Mouse (Mus musculus) kidney, postnatal 0 days (tissue): Measurements from ENCODE around the gene Ndufs3. TPM values are rescaled to one million over a fixed set of nuclear protein-coding genes. Genes with fewer than 3 reads are reported as not detected.
"Not testable (repeated sequence)": the region's sequence is repeated elsewhere in the genome, so short reads cannot be mapped to it uniquely, and the experiment has no call there.

Experiments
- ATAC-seq: fragments of 200-750 bp; cut with Nextera tagmentation; replicated peaks from 2 replicates; pipeline ENCODE4 v1.8.0; 2017; ENCODE audit warnings: low read depth, moderate number of reproducible peaks, moderate TSS enrichment, moderate library complexity; ENCODE audit not compliant: low FRiP score
- DNase-seq: peaks from one replicate; pipeline ENCODE4 v3.0.0-alpha.2; 2016; ENCODE audit warnings: low spot score
- H3K27ac ChIP-seq: fragments of 300-500 bp; sonication (generic); 2 replicates; pipeline ENCODE4 v1.5.1; 2014; ENCODE audit warnings: mild to moderate bottlenecking
- H3K27me3 ChIP-seq: fragments of 300-500 bp; sonication (generic); 2 replicates; pipeline ENCODE4 v1.6.1; 2014; ENCODE audit warnings: low read length, mixed read lengths; ENCODE audit not compliant: insufficient read depth
- H3K36me3 ChIP-seq: fragments of 300-500 bp; sonication (generic); 2 replicates; pipeline ENCODE4 v1.6.1; 2014; ENCODE audit warnings: low read length, mixed read lengths; ENCODE audit not compliant: insufficient read depth
- H3K4me1 ChIP-seq: fragments of 300-500 bp; sonication (generic); replicated peaks from 2 replicates; pipeline ENCODE4 v1.6.1; 2014; ENCODE audit warnings: antibody characterized with exemption, low read length, mixed read lengths; ENCODE audit not compliant: insufficient read depth
- H3K4me2 ChIP-seq: fragments of 300-500 bp; sonication (generic); 2 replicates; pipeline ENCODE4 v1.6.1; 2014; ENCODE audit warnings: mild to moderate bottlenecking, low read length, moderate library complexity, mixed read lengths
- H3K4me3 ChIP-seq: fragments of 300-500 bp; sonication (generic); replicated peaks from 2 replicates; pipeline ENCODE4 v1.5.1; 2014; ENCODE audit warnings: low read depth, low read length
- H3K9ac ChIP-seq: fragments of 300-500 bp; sonication (generic); 2 replicates; pipeline ENCODE4 v1.6.1; 2014; ENCODE audit warnings: low read depth, low read length
- H3K9me3 ChIP-seq: fragments of 300-500 bp; sonication (generic); replicated peaks from 2 replicates; pipeline ENCODE4 v1.6.1; 2016; ENCODE audit warnings: low read length, inconsistent platforms, mixed read lengths
- CTCF ChIP-seq: IDR thresholded peaks from 2 replicates; pipeline ENCODE4 v1.5.1; 2016; ENCODE audit warnings: antibody characterized with exemption, low read depth, mild to moderate bottlenecking, moderate library complexity
- WGBS: fragments of 180-500 bp; shearing (Covaris S2); extraction: QIAGEN DNeasy Blood & Tissue Kit; methylation state at CpG from one replicate; pipeline ENCODE4 v1.1.7; 2014; 5-methylcytosine and 5-hydroxymethylcytosine counted together
- polyA plus RNA-seq: library from polyadenylated mRNA; unstranded; fragments of >200 nt; fragmentation: Nextera tagmentation; extraction: Ambion mirVana; gene quantifications from 2 replicates; pipeline ENCODE4 v1.2.1, GENCODE M21; 2015

Gene Ndufs3
- polyA plus RNA-seq, 1 experiment from 2014 or later, result 331 TPM

DNA sequence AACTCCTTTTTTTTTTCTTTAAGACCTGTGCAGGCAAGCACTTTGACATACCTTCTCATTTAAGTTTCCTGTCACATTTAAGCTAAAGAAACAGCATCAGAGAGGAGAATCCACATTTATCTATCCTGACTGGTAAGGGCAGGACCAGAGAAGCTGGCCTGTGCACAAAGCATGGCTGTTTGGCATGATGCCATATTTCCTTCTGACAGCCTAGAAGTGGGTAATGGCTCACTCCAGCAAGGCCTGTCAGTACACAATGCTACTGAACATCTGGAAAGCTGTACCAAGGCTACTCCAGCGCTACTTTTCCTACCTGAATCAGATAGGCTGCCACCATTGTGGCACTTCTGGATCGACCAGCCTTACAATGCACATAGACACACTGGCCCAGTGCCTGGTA is 9.0 kb upstream of the Ndufs3 start:
- TF ChIP-seq CTCF, result no peak
- Histone ChIP-seq H3K4me1 (peaks cover 15% of the 10 kb centered on the region), H3K9me3 (no peaks in the 10 kb centered on the region), H3K36me3 (peaks cover 36% of the 10 kb centered on the region), H3K27ac (no peak overlapping the region), H3K27me3 (no peaks in the 10 kb centered on the region), H3K4me2 (no peak overlapping the region), H3K9ac (no peak overlapping the region), H3K4me3 (no peak overlapping the region)
- WGBS, result 78% methylated on average over 2 of the region's 2 CpGs
- ATAC-seq (no peak), DNase-seq (no peak)

DNA sequence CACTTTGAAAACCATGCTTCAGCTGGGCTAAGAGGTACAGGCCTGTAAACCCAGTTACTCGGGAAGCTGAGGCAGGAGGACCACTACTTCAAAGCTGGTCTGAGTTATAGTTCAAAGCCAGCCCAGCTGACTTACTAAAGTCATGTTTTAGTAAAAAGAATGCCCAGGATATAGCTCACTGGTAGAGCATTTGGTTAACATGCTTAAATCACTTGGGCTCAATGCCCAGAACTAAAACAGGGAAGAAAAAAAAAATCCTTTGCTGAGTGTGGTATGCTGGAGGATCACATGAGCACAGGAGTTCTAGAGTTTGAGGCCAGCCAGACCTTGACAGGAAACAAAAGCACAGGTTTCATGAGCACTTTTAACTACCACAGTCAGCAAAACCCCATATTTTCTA is 7.0 kb upstream of the Ndufs3 start:
- H3K9ac ChIP-seq, result no peak overlapping the region
- no peak for TF ChIP-seq CTCF
- DNase-seq, result no peak
- no peak overlapping the region for H3K27ac ChIP-seq
- no peak for ATAC-seq
- H3K9me3 ChIP-seq, result no peaks in the 10 kb centered on the region
- peaks cover 40% of the 10 kb centered on the region for H3K36me3 ChIP-seq
- no peak overlapping the region for H3K4me2 ChIP-seq
- H3K4me3 ChIP-seq, result no peak overlapping the region
- no peaks in the 10 kb centered on the region for H3K27me3 ChIP-seq
- 77% methylated on average over 1 of the region's 1 CpGs for WGBS
- peaks cover 11% of the 10 kb centered on the region; the same call in 1 of the 2 replicates for H3K4me1 ChIP-seq

- Histone ChIP-seq H3K27ac (no peak overlapping the region), H3K27me3 (no peaks in the 10 kb centered on the region), H3K4me2 (no peak overlapping the region), H3K9me3 (no peaks in the 10 kb centered on the region), H3K9ac (no peak overlapping the region), H3K4me3 (no peak overlapping the region), H3K36me3 (peaks cover 40% of the 10 kb centered on the region), H3K4me1 (peaks cover 6% of the 10 kb centered on the region; the same call in 1 of the 2 replicates)
- DNase-seq (no peak), ATAC-seq (no peak)
- TF ChIP-seq CTCF, result no peak
- WGBS, result 73% methylated on average over 1 of the region's 1 CpGs
Measured at GRCm38 (mm10) chr2:90910861-90911260, 6.2 kb upstream of the Ndufs3 start.

DNA sequence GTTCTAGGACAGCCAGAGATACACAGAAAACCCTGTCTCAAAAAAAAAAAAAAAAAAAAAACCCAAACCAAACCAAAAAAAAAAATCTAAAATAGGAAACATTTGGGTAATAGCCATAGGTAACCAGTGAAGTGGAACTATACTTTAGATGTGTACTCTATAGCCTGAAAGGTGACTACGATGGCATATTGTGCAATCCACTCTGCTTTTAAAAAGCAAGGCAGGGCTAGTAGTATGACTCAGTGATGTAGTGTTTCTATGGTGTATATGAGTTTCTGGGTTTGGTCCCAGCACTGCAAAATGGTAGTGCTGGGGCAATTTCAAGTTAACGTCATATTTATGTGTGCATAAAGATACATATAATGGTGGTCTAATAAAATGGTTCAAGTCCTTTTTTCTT is 2.1 kb upstream of the Ndufs3 start:
- H3K4me2 ChIP-seq, result no peak overlapping the region
- no peaks in the 10 kb centered on the region for H3K27me3 ChIP-seq
- H3K4me3 ChIP-seq, result no peak overlapping the region
- no peak for TF ChIP-seq CTCF
- ATAC-seq, result no peak
- no peak overlapping the region for H3K9ac ChIP-seq
- H3K36me3 ChIP-seq, result peaks cover 35% of the 10 kb centered on the region
- WGBS, result 80% methylated on average over 2 of the region's 2 CpGs
- H3K27ac ChIP-seq, result no peak overlapping the region
- H3K4me1 ChIP-seq, result 0 out of 2 replicates have a peak, but pooled peaks cover 12% of the 10 kb centered on the region
- no peaks in the 10 kb centered on the region for H3K9me3 ChIP-seq
- DNase-seq, result no peak

DNA sequence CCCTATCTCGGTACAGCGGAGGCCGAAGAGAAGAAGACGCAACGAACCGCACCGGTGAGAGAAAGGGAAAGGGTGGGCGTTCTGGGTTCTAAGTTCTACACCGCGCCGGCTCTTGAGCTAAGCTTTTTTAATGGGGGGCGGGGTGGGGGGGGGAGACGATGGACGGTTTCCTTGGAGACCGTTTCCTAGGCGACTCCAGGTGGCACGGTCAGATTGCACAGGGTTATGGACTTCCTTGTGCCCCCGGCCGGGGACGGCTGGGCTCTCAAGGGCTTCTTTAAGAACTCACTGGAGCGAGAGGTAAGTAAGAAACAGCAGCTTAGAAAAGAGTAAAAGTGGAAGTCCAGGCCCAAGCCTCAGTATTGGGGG is 213 bp upstream of the Ndufs3 start:
- Histone ChIP-seq H3K4me2 (peak overlapping the region; percentile 70), H3K4me1 (0 out of 2 replicates have a peak, but pooled peaks cover 12% of the 10 kb centered on the region), H3K36me3 (peaks cover 27% of the 10 kb centered on the region), H3K27me3 (no peaks in the 10 kb centered on the region), H3K9me3 (no peaks in the 10 kb centered on the region), H3K27ac (peak overlapping the region; percentile 95), H3K9ac (peak overlapping the region; percentile 89), H3K4me3 (peak overlapping the region; percentile 89)
- WGBS, result under 1% methylated on average over 21 of the region's 21 CpGs
- peak; percentile 71 for ATAC-seq
- TF ChIP-seq CTCF, result no peak
- DNase-seq, result peak; percentile 52

DNA sequence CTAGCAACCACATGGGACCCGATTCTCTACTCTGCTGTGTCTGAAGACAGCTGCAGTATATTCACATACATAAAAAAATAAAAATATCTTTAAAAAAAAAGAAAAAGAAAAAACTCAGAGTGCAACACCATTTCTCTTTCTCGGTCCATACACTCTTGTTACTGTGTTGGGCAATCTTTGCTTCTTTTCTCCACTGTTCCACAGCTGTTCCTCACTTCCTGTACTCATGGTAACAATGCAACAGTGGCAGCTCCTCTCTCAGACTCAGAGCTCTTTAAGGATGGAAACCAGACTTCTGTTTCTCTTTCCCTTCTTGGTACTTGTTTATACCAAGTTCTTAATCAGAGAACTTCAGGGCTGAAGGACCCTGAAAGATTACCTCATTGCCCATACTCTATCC is 1.2 kb downstream of the Ndufs3 start:
- peaks cover 17% of the 10 kb centered on the region for H3K36me3 ChIP-seq
- 78% methylated on average over 2 of the region's 2 CpGs for WGBS

GRCm38 (mm10) chr2:90894299-90894677 is 10.3 kb downstream of the Ndufs3 start:
- ATAC-seq, DNase-seq, H3K4me1 ChIP-seq, H3K27ac ChIP-seq, H3K9me3 ChIP-seq, H3K9ac ChIP-seq, H3K4me2 ChIP-seq, H3K27me3 ChIP-seq, H3K4me3 ChIP-seq: not testable (repeated sequence)
- 94% methylated on average over 3 of the region's 3 CpGs for WGBS
- H3K36me3 ChIP-seq, result peaks cover 21% of the 10 kb centered on the region

More for the DNA sequence above, 1.2 kb downstream of the Ndufs3 start:
- Histone ChIP-seq H3K4me3 (peak overlapping the region; percentile 89), H3K27ac (peak overlapping the region; percentile 95; the same call in 1 of the 2 replicates), H3K4me1 (0 out of 2 replicates have a peak, but pooled peaks cover 12% of the 10 kb centered on the region), H3K9ac (peak overlapping the region; percentile 89), H3K9me3 (no peaks in the 10 kb centered on the region), H3K27me3 (no peaks in the 10 kb centered on the region), H3K4me2 (peak overlapping the region; percentile 70)
- no peak for DNase-seq
- no peak for TF ChIP-seq CTCF
- ATAC-seq, result no peak
